Mouse (Mus musculus) lung, embryonic 15.5 days (tissue): ENCODE data around the gene Per3. TPM values are rescaled to one million over a fixed set of nuclear protein-coding genes. Genes with fewer than 3 reads are reported as not detected.
"Not testable (repeated sequence)": the region's sequence is repeated elsewhere in the genome, so short reads cannot be mapped to it uniquely, and the experiment has no call there.

Source experiments
- ATAC-seq: fragments of 200-750 bp; cut with Nextera tagmentation; 2 replicates; pipeline ENCODE4 v1.8.0; 2017; ENCODE audit warnings: moderate number of reproducible peaks, borderline replicate concordance; ENCODE audit not compliant: low FRiP score, low TSS enrichment; ENCODE audit errors: extremely low read depth
- H3K27ac ChIP-seq: fragments of 300-500 bp; sonication (generic); 2 replicates; pipeline ENCODE4 v1.5.1; 2015; ENCODE audit warnings: moderate library complexity, mild to moderate bottlenecking, inconsistent platforms
- H3K27me3 ChIP-seq: fragments of 300-500 bp; sonication (generic); 2 replicates; pipeline ENCODE4 v1.6.1; 2015; ENCODE audit warnings: inconsistent platforms
- H3K36me3 ChIP-seq: fragments of 300-500 bp; sonication (generic); 2 replicates; pipeline ENCODE4 v1.6.1; 2015; ENCODE audit warnings: inconsistent platforms
- H3K4me1 ChIP-seq: fragments of 300-500 bp; sonication (generic); 2 replicates; pipeline ENCODE4 v1.6.1; 2015; ENCODE audit warnings: inconsistent platforms
- H3K4me2 ChIP-seq: fragments of 300-500 bp; sonication (generic); 2 replicates; pipeline ENCODE4 v1.6.1; 2015; ENCODE audit warnings: inconsistent platforms, mild to moderate bottlenecking, moderate library complexity
- H3K4me3 ChIP-seq: fragments of 300-500 bp; sonication (generic); 2 replicates; pipeline ENCODE4 v1.5.1; 2015; ENCODE audit warnings: mild to moderate bottlenecking, inconsistent platforms
- H3K9ac ChIP-seq: fragments of 300-500 bp; sonication (generic); 2 replicates; pipeline ENCODE4 v1.6.1; 2015; ENCODE audit warnings: inconsistent platforms
- H3K9me3 ChIP-seq: fragments of 300-500 bp; sonication (generic); 2 replicates; pipeline ENCODE4 v1.6.1; 2016; ENCODE audit warnings: inconsistent platforms
- WGBS: fragments of 180-500 bp; shearing (Covaris S2); methylation state at CpG from one replicate; pipeline ENCODE4 v1.1.7; 2015; 5-methylcytosine and 5-hydroxymethylcytosine counted together
- polyA plus RNA-seq: library from polyadenylated mRNA; unstranded; fragments of >200 nt; fragmentation: Nextera tagmentation; extraction: Ambion mirVana; gene quantifications from 2 replicates; pipeline ENCODE4 v1.2.1, GENCODE M21; 2015

The Per3 gene
- polyA plus RNA-seq, 1 experiment from 2014 or later = 8.3 TPM

DNA sequence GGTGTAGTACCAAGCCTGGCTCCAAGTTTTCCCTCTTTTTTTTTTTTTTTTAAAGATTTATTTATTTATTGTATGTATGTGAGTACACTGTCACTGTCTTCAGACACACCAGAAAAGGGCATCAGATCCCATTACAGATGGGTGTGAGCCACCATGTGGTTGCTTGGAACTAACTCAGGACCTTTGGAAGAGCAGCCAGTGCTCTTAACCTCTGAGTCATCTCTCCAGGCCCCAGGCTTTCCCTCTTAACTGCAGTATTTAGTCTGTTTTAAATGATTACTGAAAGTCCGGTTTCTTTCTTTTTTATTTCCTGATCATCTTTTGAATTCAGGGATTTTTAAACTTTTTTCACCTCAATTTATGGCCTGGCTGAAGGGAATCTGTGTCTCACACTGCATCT lies 27.1 kb downstream of the Per3 start:
- H3K9me3 ChIP-seq, ATAC-seq, H3K27ac ChIP-seq, H3K9ac ChIP-seq, H3K4me3 ChIP-seq, H3K4me2 ChIP-seq, H3K36me3 ChIP-seq, H3K27me3 ChIP-seq, H3K4me1 ChIP-seq: not testable (repeated sequence)
- WGBS = 93% methylated on average over 1 of the region's 1 CpGs

DNA sequence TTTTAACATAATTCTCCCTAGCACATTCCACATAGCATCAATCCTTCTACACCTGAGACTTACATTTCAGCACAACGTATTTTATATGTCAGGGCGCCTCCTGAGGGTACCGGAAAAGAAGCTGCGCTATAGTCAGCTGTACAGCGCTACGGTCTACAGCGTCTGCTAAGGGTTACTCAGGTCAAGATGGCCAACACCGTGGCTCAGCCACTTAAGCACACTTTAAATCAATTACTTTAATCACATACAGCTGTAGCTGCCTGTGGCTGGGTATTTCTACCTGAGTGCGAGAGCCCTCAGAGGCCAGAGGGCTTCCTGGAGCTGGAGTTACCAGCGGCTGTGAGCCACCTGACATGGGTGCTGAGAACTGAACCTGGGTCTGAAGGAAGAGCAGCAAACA lies 28.5 kb downstream of the Per3 start:
- H3K4me1 ChIP-seq = no peaks in the 10 kb centered on the region
- H3K27ac ChIP-seq = no peak overlapping the region
- no peaks in the 10 kb centered on the region; the same call in 1 of the 2 replicates for H3K36me3 ChIP-seq
- no peak overlapping the region for H3K4me3 ChIP-seq
- no peaks in the 10 kb centered on the region for H3K27me3 ChIP-seq
- no peak overlapping the region for H3K9ac ChIP-seq
- H3K9me3 ChIP-seq = no peaks in the 10 kb centered on the region
- H3K4me2 ChIP-seq = no peak overlapping the region
- 74% methylated on average over 10 of the region's 10 CpGs for WGBS
- no peak for ATAC-seq

DNA sequence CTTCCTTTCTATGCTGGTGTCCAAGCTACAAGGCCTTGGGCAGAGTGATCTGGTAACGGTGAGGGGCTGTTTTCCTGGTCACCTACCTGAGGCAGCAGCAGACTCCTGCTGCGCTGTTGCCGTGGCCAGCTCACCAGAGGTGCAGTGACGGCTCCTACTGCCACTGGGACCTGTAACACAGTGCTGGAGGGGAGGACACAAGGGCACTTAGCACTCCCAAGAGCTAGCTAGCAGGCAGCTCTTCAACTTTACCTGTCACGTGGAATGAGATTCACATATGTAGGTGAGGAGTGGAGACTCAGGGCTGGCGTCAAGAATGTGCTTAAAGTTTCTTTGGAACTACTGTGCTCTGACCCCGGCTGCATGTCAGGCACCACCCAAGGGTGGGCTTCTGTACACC lies 34.1 kb downstream of the Per3 start:
- Histone ChIP-seq H3K27ac (no peak overlapping the region), H3K4me3 (no peak overlapping the region), H3K4me1 (no peaks in the 10 kb centered on the region), H3K9ac (no peak overlapping the region), H3K36me3 (no peaks in the 10 kb centered on the region), H3K4me2 (no peak overlapping the region), H3K9me3 (no peaks in the 10 kb centered on the region), H3K27me3 (no peaks in the 10 kb centered on the region)
- WGBS = 77% methylated on average over 7 of the region's 7 CpGs
- ATAC-seq = no peak

DNA sequence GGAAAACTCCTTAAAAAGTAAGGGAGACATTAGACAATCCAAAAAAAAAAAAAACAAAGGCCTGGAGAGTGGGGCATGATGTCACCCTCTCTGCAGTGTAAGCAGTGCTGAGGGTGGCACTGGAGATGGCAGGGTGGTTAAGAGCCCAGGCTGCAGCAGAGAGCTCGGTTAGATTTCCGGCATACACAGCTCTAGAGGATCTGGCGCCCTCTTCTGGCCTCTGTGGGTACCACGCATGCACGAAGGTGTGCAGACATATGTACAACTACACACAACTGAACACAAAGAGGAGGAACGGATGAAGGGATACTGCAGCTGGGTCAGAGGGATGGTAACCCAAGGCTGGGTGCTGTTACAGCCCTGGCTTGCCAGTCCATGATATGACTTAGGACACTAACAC lies 37.5 kb downstream of the Per3 start:
- Histone ChIP-seq H3K9ac (no peak overlapping the region), H3K27me3 (no peaks in the 10 kb centered on the region), H3K4me2 (no peak overlapping the region), H3K4me3 (no peak overlapping the region), H3K4me1 (no peaks in the 10 kb centered on the region), H3K27ac (no peak overlapping the region), H3K36me3 (no peaks in the 10 kb centered on the region), H3K9me3 (no peaks in the 10 kb centered on the region)
- ATAC-seq = no peak
- WGBS = 51% methylated on average over 6 of the region's 6 CpGs

DNA sequence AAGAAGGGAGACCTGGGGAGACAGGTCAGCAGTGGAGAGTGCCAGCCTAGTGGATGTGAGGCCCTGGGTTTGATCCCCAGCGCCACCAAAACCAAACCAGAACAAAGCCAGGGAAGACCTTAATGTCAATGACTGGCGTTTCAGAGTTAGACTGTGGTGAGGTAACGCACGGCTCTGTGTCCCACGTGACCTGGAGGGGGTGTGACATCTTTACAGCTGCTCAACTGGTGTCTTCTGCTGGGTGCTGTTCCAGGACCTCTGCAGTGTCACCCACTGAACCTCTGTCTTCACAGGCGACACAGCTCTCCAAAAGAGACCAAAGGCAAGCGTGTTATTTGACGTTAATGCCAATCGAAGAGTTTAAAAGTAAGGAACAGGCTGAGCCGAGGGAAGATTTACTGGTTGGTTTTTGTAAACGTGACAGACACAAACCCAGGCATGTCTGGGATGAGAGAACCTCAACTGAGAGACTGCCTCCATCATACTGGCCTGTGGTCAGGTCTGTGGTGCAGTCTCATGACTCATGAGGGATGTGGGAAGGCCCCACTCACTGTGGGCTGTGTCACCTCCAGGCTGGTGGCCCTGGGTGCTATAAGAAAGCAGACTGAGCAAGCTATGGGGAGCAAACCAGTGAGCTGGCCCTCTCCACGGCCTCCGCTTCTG lies 38.7 kb downstream of the Per3 start:
- Histone ChIP-seq H3K36me3 (no peaks in the 10 kb centered on the region), H3K4me3 (no peak overlapping the region), H3K27me3 (no peaks in the 10 kb centered on the region), H3K4me2 (no peak overlapping the region), H3K27ac (no peak overlapping the region), H3K9ac (no peak overlapping the region), H3K4me1 (no peaks in the 10 kb centered on the region), H3K9me3 (no peaks in the 10 kb centered on the region)
- WGBS = 86% methylated on average over 13 of the region's 13 CpGs
- no peak for ATAC-seq

DNA sequence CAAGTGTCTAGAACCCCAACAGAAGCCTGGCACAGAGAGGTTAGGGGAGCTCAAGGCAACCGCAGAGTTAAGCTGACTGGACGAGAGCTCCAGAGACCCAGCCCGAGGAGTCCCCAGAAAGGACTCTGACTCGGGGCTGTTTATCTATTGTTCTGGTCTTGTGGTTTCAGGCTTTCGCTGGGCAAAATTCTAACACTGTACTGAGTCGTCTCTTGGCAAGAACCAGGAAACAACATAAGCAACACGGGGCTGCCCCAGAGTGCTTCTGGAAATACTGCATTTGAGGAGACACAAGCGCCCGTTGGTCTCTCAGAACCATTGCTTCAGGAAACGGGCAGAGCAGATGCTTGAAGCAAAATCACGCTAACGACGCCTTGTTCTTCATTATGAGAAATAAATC lies 43.1 kb downstream of the Per3 start:
- H3K4me3 ChIP-seq = no peak overlapping the region
- ATAC-seq = no peak
- H3K36me3 ChIP-seq = no peaks in the 10 kb centered on the region
- no peak overlapping the region for H3K4me2 ChIP-seq
- H3K27ac ChIP-seq = no peak overlapping the region
- H3K9me3 ChIP-seq = no peaks in the 10 kb centered on the region
- no peak overlapping the region for H3K9ac ChIP-seq
- no peaks in the 10 kb centered on the region for H3K4me1 ChIP-seq
- WGBS = 51% methylated on average over 13 of the region's 13 CpGs
- no peaks in the 10 kb centered on the region for H3K27me3 ChIP-seq

DNA sequence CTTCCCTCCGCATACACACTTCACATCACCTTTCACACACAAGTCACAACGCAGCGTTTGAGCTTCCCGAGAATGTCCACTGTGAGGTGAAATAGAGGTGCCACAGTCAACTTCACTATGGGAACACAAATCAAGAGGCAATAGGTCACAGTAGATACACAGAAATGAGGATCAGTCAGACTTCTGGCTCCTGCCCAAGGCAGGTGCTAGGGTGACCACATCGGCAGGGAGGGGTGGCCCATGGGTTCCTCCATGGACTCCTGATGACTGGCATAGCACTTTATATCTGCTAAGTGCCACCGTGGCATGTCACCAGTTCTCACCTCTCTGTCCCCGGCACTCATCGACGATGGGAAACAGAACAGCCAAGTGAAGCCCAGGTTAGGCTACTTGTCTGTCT lies 45.8 kb downstream of the Per3 start:
- Histone ChIP-seq H3K4me2 (no peak overlapping the region), H3K27ac (no peak overlapping the region), H3K9ac (no peak overlapping the region), H3K9me3 (no peaks in the 10 kb centered on the region), H3K27me3 (no peaks in the 10 kb centered on the region), H3K36me3 (no peaks in the 10 kb centered on the region), H3K4me3 (no peak overlapping the region), H3K4me1 (no peaks in the 10 kb centered on the region)
- ATAC-seq = no peak
- 87% methylated on average over 9 of the region's 9 CpGs for WGBS

DNA sequence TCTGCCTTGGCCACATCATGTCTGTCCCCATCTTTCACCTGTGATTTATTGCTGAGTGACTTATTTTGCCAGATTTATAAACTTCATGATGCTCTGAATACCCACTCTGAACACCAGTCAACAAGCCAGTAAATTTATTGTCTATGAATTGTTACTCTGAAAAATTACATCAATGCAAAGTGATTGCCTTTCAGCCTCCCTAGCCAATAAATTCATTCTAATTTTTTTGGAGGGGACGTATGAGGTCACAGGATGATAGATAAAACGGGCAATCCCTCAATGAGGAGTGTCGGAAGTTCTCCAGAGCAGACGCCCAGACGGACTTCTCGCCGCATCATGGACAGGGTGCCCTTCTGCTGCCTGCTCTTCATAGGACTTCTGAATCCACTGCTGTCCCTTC lies 47.7 kb downstream of the Per3 start, which contains the start of gene Uts2:
Gene Uts2 (plus strand): TSS at position 301 of the 400 bp plus-strand sequence.
- 80% methylated on average over 7 of the region's 7 CpGs for WGBS
- H3K4me3 ChIP-seq = no peak within 1 kb of the TSS
- no peaks in the 10 kb centered on the region for H3K9me3 ChIP-seq
- H3K36me3 ChIP-seq = no peaks in the 10 kb centered on the region
- H3K27me3 ChIP-seq = no peaks in the 10 kb centered on the region
- ATAC-seq = no peak
- H3K9ac ChIP-seq = no peak within 1 kb of the TSS
- H3K27ac ChIP-seq = no peak within 1 kb of the TSS
- H3K4me1 ChIP-seq = no peaks in the 10 kb centered on the region
- H3K4me2 ChIP-seq = no peak within 1 kb of the TSS

DNA sequence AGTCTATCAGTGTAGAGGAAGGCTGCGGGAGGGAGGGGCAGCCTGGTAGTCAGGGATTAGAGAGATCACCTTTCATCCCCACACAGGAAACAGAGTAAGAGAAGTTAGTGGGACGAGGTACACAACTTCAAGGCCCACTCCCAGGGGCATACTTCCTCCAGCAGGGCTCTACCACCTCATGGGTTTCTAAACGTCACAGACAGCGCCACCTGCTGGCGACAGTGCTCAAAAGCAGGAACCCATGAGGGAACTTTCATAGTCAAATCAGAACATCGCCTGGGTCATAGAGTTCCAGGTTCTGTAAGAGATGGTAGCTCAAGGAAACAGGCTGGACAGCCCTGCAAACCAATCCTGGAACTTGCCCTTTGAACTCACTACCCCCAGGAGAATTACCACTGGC lies 54.3 kb downstream of the Per3 start:
- H3K4me1 ChIP-seq = no peaks in the 10 kb centered on the region
- no peaks in the 10 kb centered on the region for H3K9me3 ChIP-seq
- H3K4me2 ChIP-seq = no peak overlapping the region
- H3K27ac ChIP-seq = no peak overlapping the region
- no peak overlapping the region for H3K4me3 ChIP-seq
- no peaks in the 10 kb centered on the region for H3K36me3 ChIP-seq
- H3K27me3 ChIP-seq = no peaks in the 10 kb centered on the region
- WGBS = 42% methylated on average over 6 of the region's 6 CpGs
- ATAC-seq = no peak
- H3K9ac ChIP-seq = no peak overlapping the region

DNA sequence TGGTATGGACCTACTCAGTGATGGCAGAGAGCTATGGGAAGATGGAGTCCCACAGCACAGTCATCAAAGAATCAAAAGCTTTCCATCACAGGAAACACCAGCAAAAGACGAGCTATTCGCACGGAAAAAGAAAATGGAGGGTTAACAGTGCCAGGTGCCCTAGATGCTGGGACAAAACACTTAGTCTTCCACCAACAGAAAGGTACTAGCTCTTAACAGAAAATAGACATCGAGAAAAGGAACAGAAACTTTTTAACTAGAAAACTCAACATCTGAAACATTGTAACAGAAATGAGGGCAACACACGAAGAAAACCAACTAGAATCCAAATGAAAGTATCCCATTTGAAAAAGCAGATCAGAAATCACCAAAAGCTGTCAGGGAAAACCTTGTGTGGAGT lies 64.3 kb downstream of the Per3 start:
- 79% methylated on average over 5 of the region's 5 CpGs for WGBS
- no peak for ATAC-seq

DNA sequence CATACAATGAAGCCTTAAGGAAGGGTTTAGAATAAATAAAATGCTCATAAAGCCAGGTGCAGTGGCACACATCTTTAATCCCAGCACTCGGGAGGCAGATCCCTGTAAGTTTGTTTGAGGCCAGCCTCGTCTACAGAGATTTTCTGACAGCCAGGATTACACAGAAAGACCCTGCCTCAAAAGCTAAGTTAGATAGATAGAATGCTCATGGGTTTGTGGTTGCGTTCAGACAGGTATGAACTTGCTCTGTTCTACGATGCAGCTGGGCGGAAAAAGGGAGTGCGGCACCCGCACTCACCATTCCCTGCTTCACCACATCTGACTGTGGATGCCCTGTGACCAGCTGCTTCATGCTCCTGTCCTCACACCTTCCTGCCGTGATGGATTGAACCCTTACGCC lies 65.0 kb downstream of the Per3 start:
- no peak for ATAC-seq
- Histone ChIP-seq H3K9ac (no peak overlapping the region), H3K4me1 (no peaks in the 10 kb centered on the region), H3K36me3 (no peaks in the 10 kb centered on the region), H3K4me3 (no peak overlapping the region), H3K27me3 (no peaks in the 10 kb centered on the region), H3K4me2 (no peak overlapping the region), H3K9me3 (no peaks in the 10 kb centered on the region), H3K27ac (no peak overlapping the region)
- 60% methylated on average over 9 of the region's 9 CpGs for WGBS

More for the DNA sequence above, 64.3 kb downstream of the Per3 start:
- Histone ChIP-seq H3K9me3 (no peaks in the 10 kb centered on the region), H3K4me2 (no peak overlapping the region), H3K4me3 (no peak overlapping the region), H3K4me1 (no peaks in the 10 kb centered on the region), H3K27me3 (no peaks in the 10 kb centered on the region), H3K36me3 (no peaks in the 10 kb centered on the region), H3K9ac (no peak overlapping the region), H3K27ac (no peak overlapping the region)

DNA sequence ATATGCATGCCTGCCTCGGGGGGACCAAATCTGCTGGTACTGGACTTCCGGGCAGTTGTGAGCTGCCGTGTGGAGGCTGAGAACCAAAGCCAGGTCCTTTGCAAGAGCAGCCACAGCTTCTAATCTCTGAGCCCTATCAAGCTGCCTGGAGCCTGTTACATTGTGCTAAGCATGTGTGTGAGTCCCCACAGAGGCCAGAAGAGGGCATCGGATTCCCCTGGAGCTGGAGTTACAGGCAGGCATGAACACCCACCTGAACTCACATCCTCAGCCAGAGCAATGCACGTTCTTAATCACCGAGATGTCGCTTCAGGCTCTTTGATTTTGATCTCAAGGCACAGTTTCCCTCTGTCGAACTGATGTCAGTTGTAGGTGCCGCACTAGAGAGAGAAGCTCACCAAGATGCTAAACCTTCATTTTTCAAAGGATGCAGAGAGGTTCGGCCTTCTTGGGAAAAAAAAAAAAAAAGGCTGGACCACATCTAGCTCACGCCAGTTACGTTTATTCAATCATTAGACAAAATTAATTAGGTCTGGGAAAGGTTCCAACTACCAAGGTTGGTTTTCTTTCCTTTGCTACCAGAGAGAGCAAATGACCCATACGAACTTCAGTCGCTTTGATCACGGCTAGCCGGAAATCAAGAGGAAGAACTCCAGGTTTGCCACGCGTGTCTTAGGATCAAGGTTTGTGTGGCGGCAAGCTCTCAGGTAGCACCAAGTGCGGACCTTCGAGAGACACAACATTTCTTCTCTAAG lies 66.1 kb downstream of the Per3 start:
- H3K9me3 ChIP-seq = no peaks in the 10 kb centered on the region
- no peaks in the 10 kb centered on the region for H3K27me3 ChIP-seq
- H3K27ac ChIP-seq = no peak overlapping the region
- no peaks in the 10 kb centered on the region for H3K36me3 ChIP-seq
- no peak overlapping the region for H3K9ac ChIP-seq
- no peak for ATAC-seq
- H3K4me1 ChIP-seq = no peaks in the 10 kb centered on the region
- H3K4me2 ChIP-seq = no peak overlapping the region
- no peak overlapping the region for H3K4me3 ChIP-seq
- WGBS = 72% methylated on average over 21 of the region's 21 CpGs
